23 mouse cellular contexts compared by ENCODE assay signal in genomic region chr7:97382661-97383060, GRCm38 (mm10). TPM values are rescaled to one million over a fixed set of nuclear protein-coding genes. Genes with fewer than 3 reads are reported as not detected.
"Had no signal": no experiment of that assay in that cellular context is flagged by ENCODE, and none has a peak within 500 bp of the region (broad histone marks: within the 10 kb centered on the region; RNA-seq: fewer than 3 reads in every experiment).

No protein-coding gene starts in this region.

- DNase-seq: liver, postnatal 0 days; lung, adult 2 months; lung, postnatal 14 days; lung, postnatal 36 days; midbrain, embryonic 14.5 days; retina, postnatal 1 day; right cerebral cortex, adult 18-20 months; right cerebral cortex, postnatal 25 days; right cerebral cortex, postnatal 4 days; spleen, adult 18-20 months; thymus, adult 18-20 months; thymus, postnatal 25 days; thymus, postnatal 4 days had no signal

- H3K27ac ChIP-seq: lung, embryonic 15.5 days; midbrain, embryonic 10.5 days; midbrain, embryonic 12.5 days; neural tube, embryonic 13.5 days; neural tube, embryonic 15.5 days had no signal

- H3K9me3 ChIP-seq: lung, embryonic 15.5 days; midbrain, embryonic 10.5 days; midbrain, embryonic 12.5 days; neural tube, embryonic 13.5 days; neural tube, embryonic 15.5 days had no signal

- H3K4me2 ChIP-seq: lung, embryonic 15.5 days; midbrain, embryonic 12.5 days; neural tube, embryonic 13.5 days; neural tube, embryonic 15.5 days had no signal

- ATAC-seq: liver, postnatal 0 days; lung, postnatal 0 days; midbrain, embryonic 16.5 days had no signal

- H3K4me1 ChIP-seq: lung, embryonic 15.5 days; midbrain, embryonic 10.5 days; midbrain, embryonic 12.5 days; neural tube, embryonic 13.5 days; neural tube, embryonic 15.5 days had no signal

- H3K27me3 ChIP-seq: lung, embryonic 15.5 days; midbrain, embryonic 12.5 days; neural tube, embryonic 13.5 days; neural tube, embryonic 15.5 days had no signal

- H3K4me3 ChIP-seq: lung, embryonic 15.5 days; midbrain, embryonic 10.5 days; midbrain, embryonic 12.5 days; myocyte; neural tube, embryonic 13.5 days; neural tube, embryonic 15.5 days had no signal

- H3K9ac ChIP-seq: liver, postnatal 0 days; lung, embryonic 15.5 days; midbrain, embryonic 12.5 days; neural tube, embryonic 13.5 days; neural tube, embryonic 15.5 days had no signal

RNA-seq across cellular contexts. Expression of gene Thrsp, which starts 34.9 kb away (rescaled TPM):
- total RNA-seq: megakaryocyte, adult 5-6 weeks; megakaryocyte-erythroid progenitor cell, adult 5-6 weeks had no signal
